Mouse (Mus musculus) NIH3T3 (cell line): Measurements from ENCODE around the gene Krt35.

Source experiments
- DNase-seq: peaks from one replicate; pipeline ENCODE4 v3.0.0-alpha.2; 2012; ENCODE audit warnings: low read depth

The Krt35 gene

GRCm38 (mm10) chr11:100066236-100067010 lies 29.6 kb downstream of the Krt35 start:
- DNase-seq, result no peak

GRCm38 (mm10) chr11:100058875-100059274 lies 37.2 kb downstream of the Krt35 start:
- peak; percentile 13 for DNase-seq

- peak; percentile 63 for DNase-seq
Measured at GRCm38 (mm10) chr11:100055686-100056655, 40.1 kb downstream of the Krt35 start.

GRCm38 (mm10) chr11:100050451-100050850 lies 45.6 kb downstream of the Krt35 start, which contains the start of gene Krt31:
TSS of gene Krt31 (minus strand) at chr11:100050551.
- DNase-seq, result no peak

GRCm38 (mm10) chr11:100047193-100047592 lies 48.8 kb downstream of the Krt35 start:
- no peak for DNase-seq

- DNase-seq, result no peak
Measured at GRCm38 (mm10) chr11:100046303-100046866, 49.7 kb downstream of the Krt35 start.
